Mouse (Mus musculus) erythroblast, embryonic 14.5 days (primary cell): ENCODE data around the gene Fkbp9.

ENCODE experiments used
- GATA1 ChIP-seq: IDR thresholded peaks from 2 replicates; pipeline ENCODE4 v1.6.1; 2012; ENCODE audit warnings: low read length, inconsistent platforms, mixed read lengths
- TAL1 ChIP-seq: IDR thresholded peaks from 3 replicates; pipeline ENCODE4 v1.6.1; 2012; ENCODE audit warnings: low read length, inconsistent platforms, mixed read lengths

DNA sequence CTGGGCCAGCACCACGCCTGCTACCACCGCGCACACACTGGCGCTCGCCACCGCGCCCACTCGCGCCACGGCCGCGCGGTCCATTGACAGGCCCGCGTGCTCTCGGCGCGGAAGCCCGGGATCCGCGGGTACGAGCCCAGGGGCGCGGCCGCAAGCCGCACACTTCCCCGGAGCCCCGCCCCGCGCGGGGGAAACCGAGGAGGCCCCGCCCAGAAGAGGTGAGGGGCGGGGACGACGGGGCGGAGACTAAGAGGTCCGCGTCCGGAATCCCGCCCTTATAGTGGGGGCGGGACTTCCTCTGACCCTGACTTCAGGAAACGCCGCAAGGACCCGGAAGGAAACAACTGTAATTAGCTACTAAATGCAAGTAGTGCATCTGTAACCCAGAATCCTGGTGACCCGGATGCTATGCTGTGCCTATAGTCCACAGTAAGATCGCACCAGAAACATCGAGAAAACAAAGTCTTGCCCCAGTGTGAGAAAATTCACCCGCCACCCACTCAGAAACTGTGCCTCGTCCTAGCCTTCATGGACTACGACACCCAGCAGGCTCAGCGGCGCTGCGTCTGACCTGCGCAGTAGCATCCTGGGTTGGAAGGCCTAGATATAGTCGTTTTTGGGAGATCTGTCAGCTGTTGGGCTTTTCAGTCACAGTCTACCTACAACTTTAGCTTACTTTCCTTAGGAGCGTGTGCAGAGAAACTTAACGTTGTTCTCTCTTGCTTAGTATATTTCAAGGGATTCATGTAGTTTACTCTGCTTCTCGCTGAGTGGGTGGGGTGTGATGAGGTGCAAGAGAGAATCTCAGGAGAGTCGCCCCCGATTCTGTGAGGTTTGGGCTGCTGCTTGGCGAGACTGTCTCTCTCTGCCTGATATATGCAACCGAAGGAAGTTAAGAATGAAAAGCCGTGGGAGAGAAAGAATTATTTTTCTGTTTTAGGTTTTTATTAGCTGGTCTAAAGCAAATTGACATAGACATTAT is 92.2 kb downstream of the Fkbp9 start, which contains the start of the genes Nt5c3 and Vmn1r4:
- TF ChIP-seq TAL1 (no peak), GATA1 (no peak)
